Comparison of ENCODE assay signal across 14 mouse cellular contexts in genomic region chr11:113698013-113698545, GRCm38 (mm10). TPM values are rescaled to one million over a fixed set of nuclear protein-coding genes. Genes with fewer than 3 reads are reported as not detected.
DNase-seq lines count a peak whose midpoint lies in the region; ATAC-seq and TF ChIP-seq lines count a peak whose summit lies in the region.
"Had no signal": no experiment of that assay in that cellular context is flagged by ENCODE, and none has a peak within 500 bp of the region (broad histone marks: within the 10 kb centered on the region; RNA-seq: fewer than 3 reads in every experiment).

No protein-coding gene starts in this region.

- no peaks in the 10 kb centered on the region for H3K36me3 ChIP-seq in heart, adult 2 months (ENCODE audit: control insufficient read depth, insufficient read depth, low read length)
- peaks cover 19% of the 10 kb centered on the region for H3K36me3 ChIP-seq in heart, embryonic 11.5 days (ENCODE audit: control insufficient read depth, insufficient read depth, low read length)
- peaks cover 35% of the 10 kb centered on the region for H3K36me3 ChIP-seq in liver, embryonic 13.5 days
- peaks cover 57% of the 10 kb centered on the region for H3K36me3 ChIP-seq in forebrain, embryonic 12.5 days (replicated peaks)

- no peaks in the 10 kb centered on the region for H3K27me3 ChIP-seq in heart, adult 2 months (ENCODE audit: control insufficient read depth, insufficient read depth, low read length)
- no peaks in the 10 kb centered on the region for H3K27me3 ChIP-seq in heart, embryonic 11.5 days (ENCODE audit: control insufficient read depth, insufficient read depth, low read length)
- no peaks in the 10 kb centered on the region for H3K27me3 ChIP-seq in liver, embryonic 13.5 days
- no peaks in the 10 kb centered on the region for H3K27me3 ChIP-seq in forebrain, embryonic 12.5 days
- H3K27me3 ChIP-seq: limb, embryonic 13.5 days; neural tube, embryonic 13.5 days; stomach, embryonic 15.5 days had no signal

- no peak for TF ChIP-seq CTCF in heart, adult 2 months (IDR thresholded peaks at IDR 0.05)

- DNase-seq in heart, adult 2 months: peak in 1 of 2 experiments; percentile 42
- peak; percentile 82 to 85 for DNase-seq in kidney, adult 8-10 months
- no peak for DNase-seq in liver, embryonic 13.5 days
- DNase-seq in lung, postnatal 36 days: peak; percentile 77
- DNase-seq in testis, postnatal 14 days (ENCODE audit: low spot score): no peak
- no peak for DNase-seq in left cerebral cortex, adult 9 months (ENCODE audit: low spot score in 2 of 2)
- DNase-seq: adrenal gland, adult 2 months; midbrain, embryonic 14.5 days had no signal

- peak overlapping the region; percentile 4; the same call in 1 of the 2 replicates for H3K27ac ChIP-seq in heart, adult 2 months
- H3K27ac ChIP-seq in heart, embryonic 11.5 days (ENCODE audit: low read depth, low read length): no peak overlapping the region
- no peak overlapping the region for H3K27ac ChIP-seq in liver, embryonic 13.5 days
- H3K27ac ChIP-seq in forebrain, embryonic 12.5 days: no peak overlapping the region
- H3K27ac ChIP-seq: limb, embryonic 13.5 days; neural tube, embryonic 13.5 days; stomach, embryonic 15.5 days had no signal

- no peak overlapping the region for H3K4me3 ChIP-seq in heart, adult 2 months
- H3K4me3 ChIP-seq in heart, embryonic 11.5 days (ENCODE audit: low read depth, low read length): no peak overlapping the region
- no peak overlapping the region for H3K4me3 ChIP-seq in liver, embryonic 13.5 days (replicated peaks)
- H3K4me3 ChIP-seq in forebrain, embryonic 12.5 days (replicated peaks): no peak overlapping the region
- H3K4me3 ChIP-seq: limb, embryonic 13.5 days; neural tube, embryonic 13.5 days; stomach, embryonic 15.5 days had no signal

- no peak overlapping the region for H3K9ac ChIP-seq in heart, adult 2 months (ENCODE audit: low read depth, low read length)
- H3K9ac ChIP-seq in heart, embryonic 11.5 days (ENCODE audit: low read depth, low read length): no peak overlapping the region
- H3K9ac ChIP-seq in liver, embryonic 13.5 days: no peak overlapping the region
- no peak overlapping the region for H3K9ac ChIP-seq in forebrain, embryonic 12.5 days
- H3K9ac ChIP-seq: limb, embryonic 13.5 days; neural tube, embryonic 13.5 days; stomach, embryonic 15.5 days had no signal

- H3K9me3 ChIP-seq in heart, embryonic 11.5 days (replicated peaks; ENCODE audit: control insufficient read depth, low read length): no peaks in the 10 kb centered on the region
- no peaks in the 10 kb centered on the region for H3K9me3 ChIP-seq in liver, embryonic 13.5 days (replicated peaks)
- H3K9me3 ChIP-seq in forebrain, embryonic 12.5 days: no peaks in the 10 kb centered on the region
- H3K9me3 ChIP-seq: limb, embryonic 13.5 days; neural tube, embryonic 13.5 days; stomach, embryonic 15.5 days had no signal

- 68% methylated on average over 12 of the region's 12 CpGs for WGBS in heart, adult 2 months
- 81% methylated on average over 12 of the region's 12 CpGs for WGBS in heart, embryonic 11.5 days (ENCODE audit: insufficient replicate concordance)
- 74% methylated on average over 12 of the region's 12 CpGs for WGBS in liver, embryonic 13.5 days (ENCODE audit: insufficient replicate concordance)
- 78% methylated on average over 12 of the region's 12 CpGs for WGBS in forebrain, embryonic 12.5 days

- H3K4me1 ChIP-seq in heart, adult 2 months (ENCODE audit: control insufficient read depth, insufficient read depth, low read length): no peaks in the 10 kb centered on the region
- H3K4me1 ChIP-seq in heart, embryonic 11.5 days (ENCODE audit: control insufficient read depth, insufficient read depth, low read length): no peaks in the 10 kb centered on the region
- 0 out of 2 replicates have a peak, but pooled peaks cover 4% of the 10 kb centered on the region for H3K4me1 ChIP-seq in liver, embryonic 13.5 days (replicated peaks)
- H3K4me1 ChIP-seq in forebrain, embryonic 12.5 days: peaks cover 6% of the 10 kb centered on the region
- H3K4me1 ChIP-seq: limb, embryonic 13.5 days; neural tube, embryonic 13.5 days; stomach, embryonic 15.5 days had no signal

- ATAC-seq in heart, embryonic 11.5 days (replicated peaks; ENCODE audit: insufficient number of reproducible peaks, low FRiP score, low TSS enrichment): no peak
- ATAC-seq in liver, embryonic 13.5 days (ENCODE audit: low read depth): peak; percentile 37; the same call in 1 of the 2 replicates
- ATAC-seq in forebrain, embryonic 12.5 days (ENCODE audit: low FRiP score): no peak

- no peak overlapping the region for H3K4me2 ChIP-seq in heart, embryonic 11.5 days
- no peak overlapping the region for H3K4me2 ChIP-seq in liver, embryonic 13.5 days
- H3K4me2 ChIP-seq in forebrain, embryonic 12.5 days: no peak overlapping the region
- H3K4me2 ChIP-seq: limb, embryonic 13.5 days; neural tube, embryonic 13.5 days; stomach, embryonic 15.5 days had no signal

- no peaks in the 10 kb centered on the region for H3K79me2 ChIP-seq in heart, adult 2 months (replicated peaks; ENCODE audit: control insufficient read depth, insufficient read depth, low read length)

- no peak for TF ChIP-seq EP300 in heart, adult 2 months (IDR thresholded peaks at IDR 0.05; ENCODE audit: insufficient read depth, low read depth, low read length)

- intact Hi-C loops in heart, adult 2 months (cut with DNase I): no loop called here

- no peak for TF ChIP-seq POLR2A in heart, adult 2 months (IDR thresholded peaks at IDR 0.05; ENCODE audit: insufficient read depth, low read depth, low read length)

RNA-seq across cellular contexts. Expression of gene Cpsf4l, which starts 11.7 kb away (rescaled TPM):
- total RNA-seq in heart, adult 2 months (2021): not detected
- polyA plus RNA-seq in heart, adult 2 months (2012; rRNA removed): 0.18 TPM in 1 of 2 replicates, not detected in the other
- 0.23 and 0.30 TPM in 2 replicates for polyA plus RNA-seq in heart, embryonic 11.5 days (2014; fragmentation: Nextera tagmentation; extraction: Ambion mirVana)
- polyA plus RNA-seq in liver, embryonic 13.5 days (2015; fragmentation: Nextera tagmentation; extraction: Ambion mirVana): not detected in 2 replicates
- 0.32 and 0.69 TPM in 2 replicates for polyA plus RNA-seq in forebrain, embryonic 12.5 days (2016; fragmentation: Nextera tagmentation; extraction: Ambion mirVana)
- total RNA-seq: MEL had no signal
- polyA plus RNA-seq: adrenal gland, adult 2 months had no signal

RNA-seq across cellular contexts. Expression of gene D11Wsu47e, which starts 13.9 kb away (rescaled TPM):
- 1 to 10 TPM; 5.8 to 6.4 TPM for total RNA-seq in heart, adult 2 months (2021)
- 4.7 and 7.8 TPM in 2 replicates for polyA plus RNA-seq in heart, adult 2 months (2012; rRNA removed)
- polyA plus RNA-seq in heart, embryonic 11.5 days (2014; fragmentation: Nextera tagmentation; extraction: Ambion mirVana): 18.1 and 18.7 TPM in 2 replicates
- 9.5 and 11.0 TPM in 2 replicates for polyA plus RNA-seq in liver, embryonic 13.5 days (2015; fragmentation: Nextera tagmentation; extraction: Ambion mirVana)
- 24.5 and 25.7 TPM in 2 replicates for polyA plus RNA-seq in forebrain, embryonic 12.5 days (2016; fragmentation: Nextera tagmentation; extraction: Ambion mirVana)

RNA-seq across cellular contexts. Expression of gene Fam104a, which starts 14.1 kb away (rescaled TPM):
- total RNA-seq in heart, adult 2 months (2021): 10 to 100 TPM; 15.3 to 16.4 TPM
- polyA plus RNA-seq in heart, adult 2 months (2012; rRNA removed): 10.7 and 12.4 TPM in 2 replicates
- 53.1 and 54.7 TPM in 2 replicates for polyA plus RNA-seq in heart, embryonic 11.5 days (2014; fragmentation: Nextera tagmentation; extraction: Ambion mirVana)
- 45.1 and 46.3 TPM in 2 replicates for polyA plus RNA-seq in liver, embryonic 13.5 days (2015; fragmentation: Nextera tagmentation; extraction: Ambion mirVana)
- polyA plus RNA-seq in forebrain, embryonic 12.5 days (2016; fragmentation: Nextera tagmentation; extraction: Ambion mirVana): 53.2 and 56.7 TPM in 2 replicates

RNA-seq across cellular contexts. Expression of gene Slc39a11, which starts 48.2 kb away (rescaled TPM):
- 1 to 10 TPM; 2.6 to 2.7 TPM for total RNA-seq in heart, adult 2 months (2021)
- polyA plus RNA-seq in heart, adult 2 months (2012; rRNA removed): 3.7 and 5.6 TPM in 2 replicates
- 17.1 and 18.7 TPM in 2 replicates for polyA plus RNA-seq in heart, embryonic 11.5 days (2014; fragmentation: Nextera tagmentation; extraction: Ambion mirVana)
- polyA plus RNA-seq in liver, embryonic 13.5 days (2015; fragmentation: Nextera tagmentation; extraction: Ambion mirVana): 15.0 and 16.3 TPM in 2 replicates
- polyA plus RNA-seq in forebrain, embryonic 12.5 days (2016; fragmentation: Nextera tagmentation; extraction: Ambion mirVana): 23.9 and 25.1 TPM in 2 replicates

RNA-seq across cellular contexts. Expression of gene Cog1, which starts 49.1 kb away (rescaled TPM):
- total RNA-seq in heart, adult 2 months (2021): 10 to 100 TPM; 16.9 to 18.6 TPM
- 25.2 and 32.7 TPM in 2 replicates for polyA plus RNA-seq in heart, adult 2 months (2012; rRNA removed)
- 19.2 and 19.4 TPM in 2 replicates for polyA plus RNA-seq in heart, embryonic 11.5 days (2014; fragmentation: Nextera tagmentation; extraction: Ambion mirVana)
- polyA plus RNA-seq in liver, embryonic 13.5 days (2015; fragmentation: Nextera tagmentation; extraction: Ambion mirVana): 12.3 and 14.3 TPM in 2 replicates
- 35.3 and 38.3 TPM in 2 replicates for polyA plus RNA-seq in forebrain, embryonic 12.5 days (2016; fragmentation: Nextera tagmentation; extraction: Ambion mirVana)

Comparison
In these comparisons a context has a peak if more than half of its experiments do, and no peak if none do; other contexts are left out.
1. DNase-seq: peak in kidney, adult 8-10 months (2 of 2) and lung, postnatal 36 days (single experiment); none in liver, embryonic 13.5 days (single experiment), testis, postnatal 14 days (single experiment) and left cerebral cortex, adult 9 months (0 of 2).